Mouse (Mus musculus) brain, embryonic 14.5 days (tissue): ENCODE results near the gene Sh3bgrl. TPM values are rescaled to one million over a fixed set of nuclear protein-coding genes. Genes with fewer than 3 reads are reported as not detected.
"Not testable (repeated sequence)": the region's sequence is repeated elsewhere in the genome, so short reads cannot be mapped to it uniquely, and the experiment has no call there.

Experiments
- DNase-seq: peaks from one replicate; pipeline ENCODE4 v3.0.0-alpha.2; 2011; ENCODE audit warnings: low read depth
- CTCF ChIP-seq: fragments of 200-500 bp; IDR thresholded peaks from 2 replicates; pipeline ENCODE4 v1.5.1; 2012; ENCODE audit warnings: inconsistent platforms, mild to moderate bottlenecking, moderate library complexity, borderline replicate concordance; ENCODE audit not compliant: insufficient read depth, insufficient read length; ENCODE audit errors: extremely low read depth
- POLR2A ChIP-seq: fragments of 200-500 bp; IDR thresholded peaks from 2 replicates; pipeline ENCODE4 v1.6.1; 2012; ENCODE audit warnings: mild to moderate bottlenecking, inconsistent platforms, borderline replicate concordance; ENCODE audit not compliant: poor library complexity, insufficient read depth, insufficient read length, severe bottlenecking; ENCODE audit errors: extremely low read depth
- polyA plus RNA-seq: library from polyadenylated mRNA; depleted of rRNA; stranded (reverse); fragments of >200 nt; gene quantifications from 2 replicates; pipeline ENCODE4 v1.2.3, GENCODE M21; 2012; rRNA removed

The Sh3bgrl gene
- polyA plus RNA-seq = 88.5 and 119 TPM in 2 replicates

DNA sequence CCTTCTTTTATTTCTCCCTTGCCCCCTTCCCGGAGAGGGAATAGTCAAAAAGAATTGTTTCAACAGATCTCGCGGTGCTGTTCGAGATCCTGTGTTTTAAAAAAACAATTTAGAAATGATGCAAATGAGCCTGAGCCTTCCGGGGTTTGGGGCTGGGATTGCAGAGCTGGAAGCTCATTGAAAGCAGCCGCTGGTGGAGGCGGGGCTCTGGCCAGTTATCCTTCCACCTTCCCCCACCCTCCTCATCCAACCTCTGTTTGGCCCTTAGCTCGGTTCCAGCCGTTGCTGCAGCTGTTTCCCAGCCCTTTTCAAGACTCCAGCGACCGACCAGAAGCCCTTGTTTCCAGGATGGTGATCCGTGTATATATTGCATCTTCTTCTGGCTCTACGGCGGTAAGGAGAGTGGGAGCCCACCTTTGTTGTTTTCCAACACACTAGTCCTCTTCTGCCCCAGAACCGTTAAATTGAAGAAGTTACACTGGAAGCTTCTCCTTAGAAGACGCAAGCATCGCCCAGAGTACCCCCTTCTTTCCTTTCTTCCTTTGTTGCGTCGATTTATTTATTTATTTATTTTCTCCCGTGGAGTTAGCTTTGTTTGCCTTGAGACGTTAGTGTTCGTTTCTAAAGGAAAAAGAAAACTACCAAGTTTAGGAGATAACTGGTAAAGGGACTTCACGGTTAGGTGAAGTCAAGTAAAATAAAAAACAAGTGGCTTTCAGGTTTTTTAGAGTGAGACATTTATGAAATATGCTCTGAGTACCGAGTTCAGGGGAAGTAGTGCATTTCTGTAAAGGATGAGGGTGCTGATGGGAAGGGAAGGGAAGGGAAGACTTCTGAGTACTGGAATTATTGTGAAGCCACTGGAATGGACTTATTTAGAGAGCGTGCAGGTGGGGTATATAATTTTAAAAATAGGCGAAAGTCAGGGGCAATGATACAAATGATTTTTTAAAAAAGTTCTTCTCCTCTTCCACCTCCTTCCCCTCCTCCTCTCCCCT is at the start of gene Sh3bgrl:
Sh3bgrl (plus strand) TSS at position 121 of the 998 bp plus-strand sequence.
- TF ChIP-seq POLR2A (peak; percentile 59; the same call in 1 of the 2 replicates), CTCF (no peak)
- DNase-seq = peak; percentile 93

DNA sequence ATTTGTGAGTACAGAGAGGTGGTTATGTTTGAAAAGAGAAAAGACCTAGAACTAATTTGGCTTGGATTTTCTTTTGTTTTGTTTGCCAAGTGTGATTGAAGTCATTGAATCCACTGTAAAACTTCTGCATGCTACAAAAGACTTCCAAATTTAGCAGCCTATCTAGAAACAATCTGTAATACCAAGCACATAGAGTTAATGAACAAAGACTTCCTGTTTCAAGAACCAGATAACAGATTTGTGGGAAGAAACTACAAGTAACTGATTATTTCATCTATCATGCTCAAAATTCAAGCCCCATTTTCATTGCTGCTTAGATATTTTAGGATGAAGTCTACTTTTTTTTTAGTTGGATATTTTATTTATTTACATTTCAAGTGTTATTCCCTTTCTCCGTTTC is 47.4 kb upstream of the Sh3bgrl start:
- TF ChIP-seq CTCF (no peak), POLR2A (no peak)

DNA sequence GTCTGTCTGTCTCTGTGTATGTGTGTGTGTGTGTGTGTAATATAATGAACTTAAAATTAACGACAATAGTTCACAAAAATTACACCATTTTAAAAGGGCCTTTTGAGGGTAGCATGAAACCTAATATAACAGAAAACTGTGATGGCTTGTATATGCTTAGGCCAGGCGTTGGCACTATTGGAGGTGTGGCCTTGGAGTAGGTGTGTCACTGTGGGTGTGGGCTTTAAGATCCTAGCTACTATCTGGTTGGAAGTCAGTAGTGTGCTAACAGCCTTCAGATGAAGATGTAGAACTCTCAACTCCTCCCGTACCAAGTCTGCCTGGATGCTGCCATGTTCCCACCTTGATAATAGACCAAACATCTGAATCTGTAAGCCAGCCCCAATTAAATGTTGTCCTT is 23.4 kb upstream of the Sh3bgrl start:
- DNase-seq = no peak
- TF ChIP-seq POLR2A (no peak), CTCF (no peak)

More for the DNA sequence above, 47.4 kb upstream of the Sh3bgrl start:
- DNase-seq = no peak

DNA sequence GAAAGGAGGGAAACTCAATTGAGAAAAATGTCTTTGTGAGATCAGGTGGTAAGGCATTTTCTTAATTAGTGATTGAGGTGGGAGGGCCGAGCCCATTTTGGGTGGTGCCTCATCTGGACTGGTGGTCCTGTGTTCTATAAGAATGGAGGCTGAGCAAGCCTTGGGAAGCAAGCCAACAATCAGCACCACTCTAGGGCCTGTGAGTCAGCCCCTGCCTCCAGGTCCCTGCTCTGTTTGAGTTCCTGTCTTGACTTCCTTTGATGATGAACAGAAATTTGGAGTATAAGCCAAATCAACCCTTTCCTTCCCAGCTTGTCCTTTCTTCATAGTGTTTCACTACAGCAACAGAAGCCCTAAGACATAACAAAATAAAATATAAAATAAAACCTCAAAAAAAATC is 19.4 kb upstream of the Sh3bgrl start:
- TF ChIP-seq POLR2A = no peak
- TF ChIP-seq CTCF = no peak
- peak; percentile 17 for DNase-seq

DNA sequence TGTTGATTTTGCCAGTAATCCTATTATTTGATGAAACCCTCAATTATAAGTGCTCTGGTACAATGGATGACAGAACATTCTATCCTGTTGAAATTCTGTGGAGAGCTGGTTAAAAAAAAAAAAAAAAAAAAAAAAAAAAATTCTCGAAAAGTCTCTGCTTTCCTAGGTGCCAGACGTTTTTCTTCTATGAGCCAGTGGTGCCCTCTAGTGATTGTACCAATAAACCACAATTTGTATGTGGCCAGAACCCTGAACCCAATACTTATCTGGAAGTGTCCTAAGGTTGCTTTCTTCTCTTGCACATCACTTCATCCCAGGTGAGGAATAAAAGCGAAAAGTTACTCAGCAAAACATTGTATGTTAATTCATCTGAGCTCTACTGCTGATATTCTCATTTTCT is 18.8 kb upstream of the Sh3bgrl start:
- TF ChIP-seq POLR2A (no peak), CTCF (peak; percentile 26; the same call in 1 of the 2 replicates)
- peak; percentile 51 for DNase-seq

DNA sequence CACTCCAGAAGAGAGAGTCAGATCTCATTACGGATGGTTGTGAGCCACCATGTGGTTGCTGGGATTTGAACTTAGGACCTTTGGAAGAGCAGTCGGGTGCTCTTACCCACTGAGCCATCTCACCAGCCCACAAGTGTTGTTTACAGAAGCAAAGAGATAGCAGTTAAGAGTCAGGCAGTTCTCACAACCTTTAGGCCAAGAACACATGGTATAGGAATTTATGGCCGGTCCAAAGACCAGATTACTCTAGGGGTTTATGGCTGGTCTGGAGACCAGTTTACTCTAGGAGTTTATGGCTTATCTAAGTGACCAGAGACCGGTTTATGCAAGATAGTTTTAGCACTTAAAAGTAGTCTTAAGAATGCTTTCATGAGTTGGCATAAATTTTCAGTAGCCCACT is 15.8 kb upstream of the Sh3bgrl start:
- DNase-seq = not testable (repeated sequence)

DNA sequence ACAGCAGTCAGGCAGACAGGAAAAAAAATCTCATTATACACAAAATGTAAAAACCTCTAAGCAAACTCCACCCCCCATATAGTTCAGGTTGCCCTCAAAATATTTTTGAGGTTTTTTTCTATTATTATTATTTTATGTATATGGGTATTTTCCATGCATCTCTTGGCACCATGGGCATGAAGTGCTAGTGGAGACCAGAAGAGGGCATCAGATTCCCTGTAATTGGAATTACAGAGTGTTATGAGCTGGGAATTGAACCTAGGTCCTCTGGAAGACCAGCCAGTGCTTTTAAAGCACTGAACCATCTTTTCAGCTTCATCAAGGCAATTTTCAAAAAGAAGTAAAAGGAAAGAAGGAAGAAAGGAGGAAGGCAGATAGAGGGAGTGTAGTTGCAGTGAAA is 8.1 kb upstream of the Sh3bgrl start:
- TF ChIP-seq POLR2A (no peak), CTCF (no peak)
- no peak for DNase-seq

DNA sequence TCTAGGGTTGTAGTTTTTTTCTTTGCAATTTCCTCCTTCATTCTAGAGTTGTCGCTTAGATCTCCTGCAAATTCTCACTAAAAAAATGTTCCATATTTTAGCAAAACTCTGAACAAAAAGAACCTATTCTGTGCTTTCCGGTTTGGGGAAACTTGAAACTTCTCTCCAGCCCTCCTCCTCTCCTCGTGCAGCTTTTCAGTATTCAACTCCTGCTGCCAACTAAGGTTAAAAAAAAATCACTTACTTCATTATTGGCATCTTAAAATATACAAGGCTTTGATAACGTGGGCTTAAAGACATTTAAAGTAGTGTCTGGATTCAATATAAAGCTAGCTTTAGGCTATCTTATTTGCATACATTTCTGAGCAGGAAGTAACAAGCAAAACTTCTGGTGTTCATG is 365 bp upstream of the Sh3bgrl start:
- DNase-seq = no peak
- TF ChIP-seq POLR2A = no peak
- TF ChIP-seq CTCF = no peak

DNA sequence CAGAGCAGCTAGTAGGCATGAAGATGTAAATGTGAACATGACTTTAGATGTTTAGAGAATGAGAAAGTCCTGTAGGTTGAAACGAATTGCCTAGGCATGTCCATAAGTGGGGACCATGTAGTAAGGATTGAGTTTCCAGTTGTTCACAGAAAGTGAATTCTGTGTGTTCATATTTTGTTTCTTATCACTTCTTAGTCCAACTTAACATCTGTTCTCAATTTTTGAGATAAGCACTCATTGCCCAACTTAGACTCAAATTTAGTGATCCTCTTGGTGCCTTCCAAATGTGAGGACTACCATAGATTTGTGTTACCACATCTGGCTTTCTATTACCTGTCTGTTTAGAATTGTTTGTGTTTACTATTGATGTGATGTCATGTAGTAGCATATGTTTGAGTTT is 3.3 kb downstream of the Sh3bgrl start:
- DNase-seq = no peak
- TF ChIP-seq CTCF (no peak), POLR2A (no peak)

DNA sequence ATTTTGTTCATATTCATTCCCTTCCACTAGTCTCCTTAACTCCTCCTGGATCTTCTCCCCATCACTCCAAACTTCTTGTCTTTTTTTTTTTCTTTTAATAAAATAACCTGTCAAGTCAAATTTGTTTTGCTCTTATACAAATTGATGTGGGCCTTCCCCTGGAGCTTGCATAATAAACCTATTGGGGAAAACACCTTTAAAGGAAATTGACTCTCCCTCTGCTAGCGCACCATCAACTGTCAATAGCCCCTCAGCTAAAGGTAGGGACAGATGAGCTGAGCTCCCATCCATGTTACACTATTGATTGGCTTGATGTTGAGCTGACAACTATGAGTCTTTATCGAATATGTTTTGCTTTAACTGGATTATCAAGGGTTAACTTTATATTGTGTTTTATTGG is 5.3 kb downstream of the Sh3bgrl start:
- TF ChIP-seq CTCF (no peak), POLR2A (no peak)
- no peak for DNase-seq

DNA sequence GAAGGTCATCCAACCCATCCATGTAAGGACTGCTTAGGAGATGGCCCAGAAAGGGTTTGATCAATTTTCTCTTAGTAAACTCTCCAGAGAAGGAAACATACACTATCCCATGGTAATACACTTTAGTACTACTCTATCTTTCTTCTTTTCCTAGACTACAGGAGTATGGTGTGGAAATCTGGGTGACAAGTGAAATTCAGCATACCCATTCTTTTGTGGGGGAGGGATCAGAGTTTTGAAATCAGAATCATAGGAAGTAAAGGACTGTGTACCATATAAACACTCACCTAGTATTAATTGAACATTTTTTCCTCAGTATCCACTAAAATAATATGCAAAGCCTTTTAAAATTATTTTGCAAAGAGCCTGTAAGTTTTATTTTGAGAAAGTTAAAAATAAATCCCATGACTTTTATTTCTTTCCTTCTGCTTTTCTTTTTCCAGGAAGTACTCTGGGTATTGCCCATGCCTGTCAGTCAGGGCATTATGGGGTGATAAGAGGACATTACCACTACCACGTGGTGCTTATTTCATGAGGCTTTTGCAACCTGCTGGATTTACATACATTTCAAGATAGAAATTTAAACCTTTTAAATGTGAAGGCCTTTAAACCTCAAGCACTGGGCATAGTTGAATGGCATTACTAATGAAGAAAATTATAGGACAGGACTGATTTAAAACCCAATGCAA is 13.1 kb downstream of the Sh3bgrl start:
- no peak for DNase-seq
- TF ChIP-seq CTCF = no peak
- TF ChIP-seq POLR2A = no peak

DNA sequence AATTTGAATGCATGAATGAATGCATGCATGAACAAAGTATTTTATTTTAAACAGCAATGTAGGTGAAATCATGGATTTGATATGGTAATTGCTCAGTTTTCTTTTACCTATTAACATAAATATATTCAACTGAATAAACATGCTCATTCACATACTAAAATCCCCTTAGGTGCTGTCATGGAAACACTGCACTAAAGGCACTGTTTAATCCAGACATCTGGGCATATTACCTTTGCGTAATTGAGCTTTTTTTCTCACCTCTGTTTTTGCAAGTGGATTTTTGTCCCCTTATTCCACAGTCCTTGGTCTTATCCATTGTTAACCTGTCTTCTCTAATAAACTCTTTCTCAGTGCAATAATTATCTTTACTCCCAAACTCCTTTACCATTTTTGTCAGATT is 17.7 kb downstream of the Sh3bgrl start:
- DNase-seq = peak; percentile 53
- TF ChIP-seq CTCF = no peak
